Mouse (Mus musculus): ENCODE results near the gene Cldn10. TPM values are rescaled to one million over a fixed set of nuclear protein-coding genes. Genes with fewer than 3 reads are reported as not detected.

Gene Cldn10
- total and polyA plus RNA-seq, 2 experiments = 0.09 TPM; not detected in 1

DNA sequence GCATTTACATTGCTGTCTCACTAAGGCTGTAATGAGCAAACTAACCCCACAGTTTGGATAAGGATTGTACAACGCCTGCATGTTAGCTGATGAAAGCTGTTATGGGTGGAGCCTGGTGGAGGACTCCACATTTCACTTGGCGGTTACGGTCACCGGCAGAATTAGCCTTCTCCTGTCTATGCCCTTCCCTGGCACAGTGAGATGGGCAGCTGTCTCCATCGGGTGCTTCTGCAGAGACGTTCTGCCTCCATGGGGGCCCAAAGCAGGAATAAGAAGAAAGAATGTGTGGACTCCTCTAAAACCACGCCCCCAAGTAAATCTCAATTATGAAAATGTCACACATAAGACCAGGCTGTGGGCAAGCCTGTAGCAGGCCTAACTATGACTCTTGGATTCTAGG is 21.8 kb upstream of the Cldn10 start:
- Histone ChIP-seq H3K27ac (replicated peaks; ENCODE audit: insufficient read depth, low read depth, low read length) (no peak overlapping the region), H3K79me2 (ENCODE audit: control insufficient read depth, insufficient read depth, low read length) (no peaks in the 10 kb centered on the region), H3K4me1 (ENCODE audit: control insufficient read depth, insufficient read depth, low read length) (0 out of 2 replicates have a peak, but pooled peaks cover 2% of the 10 kb centered on the region), H3K9ac (ENCODE audit: low read depth, low read length) (no peak overlapping the region), H3K4me3 (ENCODE audit: insufficient read depth, low read depth, low read length) (no peak overlapping the region), H3K27me3 (ENCODE audit: control insufficient read depth, insufficient read depth, low read length) (peaks cover 5% of the 10 kb centered on the region; the same call in 1 of the 2 replicates), H3K36me3 (ENCODE audit: control insufficient read depth, insufficient read depth, low read length) (no peaks in the 10 kb centered on the region)
- WGBS = 69% methylated on average over 7 of the region's 7 CpGs
- no peak for TF ChIP-seq POLR2A (IDR thresholded peaks at IDR 0.05; ENCODE audit: extremely low read depth, insufficient read depth, low read length)
- no peak for TF ChIP-seq CTCF (IDR thresholded peaks at IDR 0.05; ENCODE audit: low read depth, low read length)
- no peak for DNase-seq (ENCODE audit: extremely low read depth, low read depth, low spot score)

- Histone ChIP-seq H3K36me3 (ENCODE audit: control insufficient read depth, insufficient read depth, low read length) (no peaks in the 10 kb centered on the region), H3K4me1 (ENCODE audit: control insufficient read depth, insufficient read depth, low read length) (0 out of 2 replicates have a peak, but pooled peaks cover 2% of the 10 kb centered on the region), H3K27me3 (ENCODE audit: control insufficient read depth, insufficient read depth, low read length) (peaks cover 5% of the 10 kb centered on the region; the same call in 1 of the 2 replicates), H3K79me2 (ENCODE audit: control insufficient read depth, insufficient read depth, low read length) (no peaks in the 10 kb centered on the region), H3K9ac (ENCODE audit: low read depth, low read length) (no peak overlapping the region), H3K4me3 (ENCODE audit: insufficient read depth, low read depth, low read length) (no peak overlapping the region), H3K27ac (replicated peaks; ENCODE audit: insufficient read depth, low read depth, low read length) (no peak overlapping the region)
- 39% methylated on average over 5 of the region's 5 CpGs for WGBS
- no peak for DNase-seq (ENCODE audit: extremely low read depth, low read depth, low spot score)
- no peak for TF ChIP-seq CTCF (IDR thresholded peaks at IDR 0.05; ENCODE audit: low read depth, low read length)
- no peak for TF ChIP-seq POLR2A (IDR thresholded peaks at IDR 0.05; ENCODE audit: extremely low read depth, insufficient read depth, low read length)
Measured at GRCm38 (mm10) chr14:118766368-118766767, 21.3 kb upstream of the Cldn10 start.

- WGBS = 34% methylated on average over 14 of the region's 14 CpGs
- TF ChIP-seq POLR2A (IDR thresholded peaks at IDR 0.05; ENCODE audit: extremely low read depth, insufficient read depth, low read length) (no peak), CTCF (IDR thresholded peaks at IDR 0.05; ENCODE audit: low read depth, low read length) (peak; percentile 100)
- peak; percentile 49 for DNase-seq (ENCODE audit: extremely low read depth, low read depth, low spot score)
- Histone ChIP-seq H3K4me1 (ENCODE audit: control insufficient read depth, insufficient read depth, low read length) (0 out of 2 replicates have a peak, but pooled peaks cover 2% of the 10 kb centered on the region), H3K36me3 (ENCODE audit: control insufficient read depth, insufficient read depth, low read length) (no peaks in the 10 kb centered on the region), H3K4me3 (ENCODE audit: insufficient read depth, low read depth, low read length) (no peak overlapping the region), H3K27ac (replicated peaks; ENCODE audit: insufficient read depth, low read depth, low read length) (no peak overlapping the region), H3K27me3 (ENCODE audit: control insufficient read depth, insufficient read depth, low read length) (peaks cover 5% of the 10 kb centered on the region; the same call in 1 of the 2 replicates), H3K79me2 (ENCODE audit: control insufficient read depth, insufficient read depth, low read length) (no peaks in the 10 kb centered on the region), H3K9ac (ENCODE audit: low read depth, low read length) (no peak overlapping the region)
Measured at GRCm38 (mm10) chr14:118767673-118768353, 19.9 kb upstream of the Cldn10 start.

GRCm38 (mm10) chr14:118768354-118768713 is 19.4 kb upstream of the Cldn10 start:
- no peak for TF ChIP-seq CTCF (IDR thresholded peaks at IDR 0.05; ENCODE audit: low read depth, low read length)
- TF ChIP-seq POLR2A (IDR thresholded peaks at IDR 0.05; ENCODE audit: extremely low read depth, insufficient read depth, low read length) = no peak
- H3K9ac ChIP-seq (ENCODE audit: low read depth, low read length) = no peak overlapping the region
- DNase-seq (ENCODE audit: extremely low read depth, low read depth, low spot score) = no peak

GRCm38 (mm10) chr14:118773668-118774067 is 14.0 kb upstream of the Cldn10 start:
- no peak for TF ChIP-seq POLR2A (IDR thresholded peaks at IDR 0.05; ENCODE audit: extremely low read depth, insufficient read depth, low read length)
- TF ChIP-seq CTCF (IDR thresholded peaks at IDR 0.05; ENCODE audit: low read depth, low read length) = no peak
- no peaks in the 10 kb centered on the region for H3K4me1 ChIP-seq (ENCODE audit: control insufficient read depth, insufficient read depth, low read length)
- no peaks in the 10 kb centered on the region for H3K36me3 ChIP-seq (ENCODE audit: control insufficient read depth, insufficient read depth, low read length)
- DNase-seq (ENCODE audit: extremely low read depth, low read depth, low spot score) = no peak
- H3K27ac ChIP-seq (replicated peaks; ENCODE audit: insufficient read depth, low read depth, low read length) = no peak overlapping the region
- 94% methylated on average over 3 of the region's 3 CpGs for WGBS
- H3K27me3 ChIP-seq (ENCODE audit: control insufficient read depth, insufficient read depth, low read length) = 0 out of 2 replicates have a peak, but pooled peaks cover 2% of the 10 kb centered on the region
- no peak overlapping the region for H3K9ac ChIP-seq (ENCODE audit: low read depth, low read length)
- no peak overlapping the region for H3K4me3 ChIP-seq (ENCODE audit: insufficient read depth, low read depth, low read length)
- H3K79me2 ChIP-seq (ENCODE audit: control insufficient read depth, insufficient read depth, low read length) = no peaks in the 10 kb centered on the region

More at GRCm38 (mm10) chr14:118768354-118768713, 19.4 kb upstream of the Cldn10 start:
- Histone ChIP-seq H3K27ac (replicated peaks; ENCODE audit: insufficient read depth, low read depth, low read length) (no peak overlapping the region), H3K4me1 (ENCODE audit: control insufficient read depth, insufficient read depth, low read length) (0 out of 2 replicates have a peak, but pooled peaks cover 2% of the 10 kb centered on the region), H3K79me2 (ENCODE audit: control insufficient read depth, insufficient read depth, low read length) (no peaks in the 10 kb centered on the region), H3K4me3 (ENCODE audit: insufficient read depth, low read depth, low read length) (no peak overlapping the region), H3K36me3 (ENCODE audit: control insufficient read depth, insufficient read depth, low read length) (no peaks in the 10 kb centered on the region), H3K27me3 (ENCODE audit: control insufficient read depth, insufficient read depth, low read length) (peaks cover 5% of the 10 kb centered on the region; the same call in 1 of the 2 replicates)
- WGBS = 44% methylated on average over 17 of the region's 17 CpGs

Measured in liver, adult 2 months (tissue).